Mouse (Mus musculus): Measurements from ENCODE around the gene Lgals2.
A peak's percentile ranks its signal among the peaks of the same experiment; 100 is the strongest.
"Not testable (repeated sequence)": the region's sequence is repeated elsewhere in the genome, so short reads cannot be mapped to it uniquely, and the experiment has no call there.

The Lgals2 gene

GRCm38 (mm10) chr15:78873803-78874435 is 18.6 kb upstream of the Lgals2 start:
- no peak for DNase-seq

- DNase-seq = no peak
Measured at GRCm38 (mm10) chr15:78872021-78872608, 16.8 kb upstream of the Lgals2 start.

- no peak for DNase-seq
Measured at GRCm38 (mm10) chr15:78869775-78870174, 14.4 kb upstream of the Lgals2 start.

- DNase-seq = no peak
Measured at GRCm38 (mm10) chr15:78868826-78869233, 13.5 kb upstream of the Lgals2 start.

GRCm38 (mm10) chr15:78868398-78868797 is 13.1 kb upstream of the Lgals2 start:
- no peak for DNase-seq

GRCm38 (mm10) chr15:78863852-78864253 is 8.5 kb upstream of the Lgals2 start:
- no peak for DNase-seq

- DNase-seq = no peak
Measured at GRCm38 (mm10) chr15:78863154-78863553, 7.8 kb upstream of the Lgals2 start.

- no peak for DNase-seq
Measured at GRCm38 (mm10) chr15:78862280-78862679, 7.0 kb upstream of the Lgals2 start.

- no peak for DNase-seq
Measured at GRCm38 (mm10) chr15:78859714-78860113, 4.4 kb upstream of the Lgals2 start.

- DNase-seq = no peak
Measured at GRCm38 (mm10) chr15:78859311-78859710, 4.0 kb upstream of the Lgals2 start.

- no peak for DNase-seq
Measured at GRCm38 (mm10) chr15:78857009-78857408, 1.7 kb upstream of the Lgals2 start.

GRCm38 (mm10) chr15:78851505-78852153 is 3.7 kb downstream of the Lgals2 start:
- peak; percentile 70 to 73 for DNase-seq

GRCm38 (mm10) chr15:78850944-78851343 is 4.4 kb downstream of the Lgals2 start:
- DNase-seq = no peak

- no peak for DNase-seq
Measured at GRCm38 (mm10) chr15:78850059-78850824, 5.1 kb downstream of the Lgals2 start.

- no peak for DNase-seq
Measured at GRCm38 (mm10) chr15:78849485-78849884, 5.8 kb downstream of the Lgals2 start.

- DNase-seq = peak; percentile 38 to 65
Measured at GRCm38 (mm10) chr15:78848467-78848866, 6.9 kb downstream of the Lgals2 start.

GRCm38 (mm10) chr15:78846805-78847204 is 8.5 kb downstream of the Lgals2 start:
- not testable (repeated sequence) for DNase-seq

- no peak for DNase-seq
Measured at GRCm38 (mm10) chr15:78846352-78846751, 9.0 kb downstream of the Lgals2 start.

- no peak for DNase-seq
Measured at GRCm38 (mm10) chr15:78845867-78846266, 9.5 kb downstream of the Lgals2 start.

GRCm38 (mm10) chr15:78845321-78845720 is 10.0 kb downstream of the Lgals2 start:
- no peak for DNase-seq

GRCm38 (mm10) chr15:78844791-78845190 is 10.5 kb downstream of the Lgals2 start:
- no peak for DNase-seq

- peak in 1 of 2 experiments; percentile 45 for DNase-seq
Measured at GRCm38 (mm10) chr15:78843581-78844469, 11.5 kb downstream of the Lgals2 start.
